Mouse (Mus musculus) left cerebral cortex, postnatal 10 days (tissue): ENCODE results near the gene Slc17a7. TPM values are rescaled to one million over a fixed set of nuclear protein-coding genes. Genes with fewer than 3 reads are reported as not detected.
A peak's percentile ranks its signal among the peaks of the same experiment; 100 is the strongest.

Source experiments
- DNase-seq, 2 experiments: peaks; one replicate each; pipeline ENCODE4 v3.0.0; 2021 to 2022; ENCODE audit warnings: low spot score in 2 of 2, mixed read lengths in 1 of 2; ENCODE audit errors: extremely low spot score in 1 of 2
- intact Hi-C: fragments of 180-260 bp; cut with DNase I; formaldehyde crosslinking; loops from one replicate; pipeline ENCODE4 v1.15.1; 2025
- total RNA-seq, 2 experiments: library from RNA; stranded (reverse); gene quantifications; 2 replicates each; pipeline ENCODE4 v1.2.3; 2021

The Slc17a7 gene
- total RNA-seq, 2 experiments from 2014 or later, result 1,057 to 1,070 TPM

- intact Hi-C loops, result no loop called here
- no peak for DNase-seq
Observed at GRCm38 (mm10) chr7:45190186-45190585, 26.4 kb downstream of the Slc17a7 start.

GRCm38 (mm10) chr7:45191161-45191560 is 27.4 kb downstream of the Slc17a7 start:
- no peak for DNase-seq
- intact Hi-C loops, result no loop called here

DNA sequence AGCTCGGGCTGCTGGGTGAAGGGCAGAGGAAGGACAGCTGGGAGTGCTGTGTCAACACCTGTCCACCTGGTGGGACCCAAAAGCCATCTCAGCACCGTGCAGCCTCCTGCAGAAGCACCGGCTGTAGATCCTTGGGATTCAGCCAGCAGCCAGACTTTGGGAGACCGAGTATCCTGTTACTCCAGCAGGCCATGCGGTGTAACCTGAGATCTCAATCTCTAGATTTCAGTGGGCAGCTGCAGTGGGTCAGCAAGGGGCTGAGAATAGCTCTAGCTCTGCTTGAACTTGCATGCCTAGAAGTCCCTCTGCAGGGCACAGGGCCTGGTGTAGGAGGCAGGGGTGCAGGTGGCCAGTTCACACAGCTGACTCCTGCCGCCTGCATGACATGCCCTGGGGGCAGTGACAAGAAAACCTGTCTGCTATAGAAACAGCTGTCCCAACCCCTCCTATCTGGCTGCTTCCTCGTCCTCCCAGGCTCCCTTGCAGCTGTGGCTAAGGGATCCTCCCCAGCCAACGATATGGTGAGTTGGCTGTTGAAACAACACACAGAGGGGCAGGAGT is 28.1 kb downstream of the Slc17a7 start:
- intact Hi-C loops, result no loop called here
- DNase-seq, result no peak

- intact Hi-C loops, result no loop called here
- no peak for DNase-seq
Observed at GRCm38 (mm10) chr7:45192585-45193310, 29.0 kb downstream of the Slc17a7 start.

- intact Hi-C loops, result no loop called here
- no peak for DNase-seq
Observed at GRCm38 (mm10) chr7:45193406-45193805, 29.7 kb downstream of the Slc17a7 start.

DNA sequence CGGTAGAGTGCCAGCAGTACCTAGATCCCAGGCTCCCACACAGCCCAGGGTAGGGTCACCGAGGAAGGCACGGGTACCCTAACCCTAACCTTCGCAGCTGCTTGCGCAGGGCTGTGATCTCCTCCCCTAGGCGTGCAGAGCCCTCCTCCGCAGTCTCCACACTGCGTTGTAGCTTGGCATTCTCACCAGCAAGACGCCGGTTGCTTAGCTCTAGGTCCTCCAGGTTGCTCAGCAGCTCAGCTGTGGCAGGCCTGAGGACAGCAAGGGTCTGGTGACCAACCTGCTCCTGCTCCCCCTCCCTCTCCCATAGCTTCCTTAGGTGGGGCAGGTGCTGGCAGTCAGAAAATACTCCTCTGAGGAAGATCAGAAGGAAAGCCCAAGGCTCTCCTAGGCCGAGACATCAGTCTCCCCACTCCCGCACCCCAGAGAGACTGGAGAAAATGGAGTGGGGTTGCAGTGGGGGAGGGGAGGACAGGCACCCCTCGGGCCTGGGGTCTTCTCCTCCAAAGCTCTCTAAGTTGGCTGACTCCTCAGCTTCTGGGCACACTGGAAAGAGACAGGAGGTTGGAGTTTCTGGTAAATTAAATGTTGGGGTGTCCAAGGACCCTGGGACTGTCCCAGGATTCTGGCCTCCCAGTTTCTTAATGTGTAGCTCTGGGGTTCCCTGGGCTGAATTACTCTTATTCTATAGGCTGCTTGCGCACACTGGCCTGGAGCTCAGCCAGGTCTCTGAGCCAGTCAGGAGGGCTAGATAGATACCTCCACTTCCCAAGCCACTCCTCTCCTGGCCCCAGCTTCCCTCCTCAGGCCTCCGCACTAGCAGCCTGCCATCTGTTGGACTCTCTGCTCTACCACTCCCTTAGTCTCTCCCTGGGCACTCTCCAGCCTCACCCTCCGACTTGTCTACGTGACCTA is 30.4 kb downstream of the Slc17a7 start:
- intact Hi-C loops, result no loop called here
- DNase-seq, result no peak

- intact Hi-C loops, result loop anchor here (5.0 kb wide), 2 partner anchors 33 to 113 kb away; partner anchors contain the start of gene Slc17a7
- no peak for DNase-seq
Observed at GRCm38 (mm10) chr7:45195341-45196175, 31.8 kb downstream of the Slc17a7 start.

DNA sequence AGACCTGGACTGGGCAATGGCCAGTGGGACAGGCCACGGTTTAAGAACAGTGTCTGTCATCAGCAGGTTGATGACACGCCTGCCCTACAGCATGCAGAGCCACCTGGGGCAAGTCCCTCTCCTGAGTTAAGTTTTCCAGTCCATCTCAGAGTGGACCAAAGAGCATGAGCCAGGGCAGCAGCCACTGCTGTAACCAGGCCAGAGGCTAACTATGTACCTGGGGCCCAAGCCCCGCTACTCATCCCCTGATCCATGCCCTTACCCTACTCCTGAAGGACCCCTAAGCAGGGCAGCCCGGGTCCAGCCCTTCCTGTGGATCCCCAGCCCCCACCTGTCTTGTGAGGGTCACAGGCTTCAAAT is 32.4 kb downstream of the Slc17a7 start:
- intact Hi-C loops, result loop anchor here (5.0 kb wide), 2 partner anchors 34 to 114 kb away; partner anchors contain the start of gene Slc17a7

GRCm38 (mm10) chr7:45196994-45197393 is 33.2 kb downstream of the Slc17a7 start:
- DNase-seq, result no peak

More for the DNA sequence above, 32.4 kb downstream of the Slc17a7 start:
- DNase-seq, result no peak

GRCm38 (mm10) chr7:45198435-45198834 is 34.7 kb downstream of the Slc17a7 start:
- intact Hi-C loops, result loop anchor here (5.0 kb wide), 2 partner anchors 36 to 116 kb away; partner anchors contain the start of gene Slc17a7
- peak; percentile 48 to 81 for DNase-seq

More at GRCm38 (mm10) chr7:45196994-45197393, 33.2 kb downstream of the Slc17a7 start:
- intact Hi-C loops, result loop anchor here (5.0 kb wide), 2 partner anchors 35 to 115 kb away; partner anchors contain the start of gene Slc17a7

- intact Hi-C loops, result loop anchor here (5.0 kb wide), 2 partner anchors 37 to 117 kb away; partner anchors contain the start of gene Slc17a7
- no peak for DNase-seq
Observed at GRCm38 (mm10) chr7:45198961-45199360, 35.2 kb downstream of the Slc17a7 start.

- DNase-seq, result no peak
- intact Hi-C loops, result no loop called here
Observed at GRCm38 (mm10) chr7:45202654-45203053, 38.9 kb downstream of the Slc17a7 start.

- intact Hi-C loops, result no loop called here
- peak; percentile 94 to 96 for DNase-seq
Observed at GRCm38 (mm10) chr7:45204380-45205143, 40.8 kb downstream of the Slc17a7 start, which contains the start of gene Ccdc155. Gene Ccdc155 (minus strand): TSS chr7:45204892.

- DNase-seq, result no peak
- intact Hi-C loops, result no loop called here
Observed at GRCm38 (mm10) chr7:45208260-45208659, 44.5 kb downstream of the Slc17a7 start.

- intact Hi-C loops, result no loop called here
- DNase-seq, result no peak
Observed at GRCm38 (mm10) chr7:45211070-45211469, 47.3 kb downstream of the Slc17a7 start.

DNA sequence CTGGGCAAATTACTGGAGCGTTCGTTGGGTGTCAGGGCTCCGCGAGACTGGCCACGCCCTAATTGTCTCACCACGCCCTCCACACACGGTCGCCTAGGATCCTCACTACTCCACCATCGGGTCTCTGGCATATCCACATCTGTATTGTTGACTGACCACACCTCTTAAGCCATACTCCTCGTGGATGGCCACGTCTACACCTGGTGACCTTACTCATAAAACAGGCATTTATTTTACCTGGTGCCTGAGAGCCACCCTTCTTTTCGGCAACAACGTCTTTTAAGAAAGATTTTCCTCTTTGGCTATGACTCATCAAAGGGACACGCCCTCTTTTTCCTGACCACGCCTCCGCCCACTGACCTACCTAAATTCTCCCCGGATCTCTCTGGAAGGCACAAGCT is 48.1 kb downstream of the Slc17a7 start, which contains the start of gene Dkkl1:
Gene Dkkl1 (minus strand): TSS at position 297 of the 401 bp plus-strand sequence.
- intact Hi-C loops, result no loop called here
- no peak for DNase-seq

GRCm38 (mm10) chr7:45212356-45212755 is 48.6 kb downstream of the Slc17a7 start:
- no peak for DNase-seq
- intact Hi-C loops, result no loop called here
